Mouse (Mus musculus) lung, adult 18-20 months (tissue): ENCODE data around the gene Uck1.

Source experiments
- DNase-seq, 2 experiments: peaks; one replicate each; pipeline ENCODE4 v3.0.0; 2022; ENCODE audit warnings: mixed read lengths in 2 of 2

Gene Uck1

DNA sequence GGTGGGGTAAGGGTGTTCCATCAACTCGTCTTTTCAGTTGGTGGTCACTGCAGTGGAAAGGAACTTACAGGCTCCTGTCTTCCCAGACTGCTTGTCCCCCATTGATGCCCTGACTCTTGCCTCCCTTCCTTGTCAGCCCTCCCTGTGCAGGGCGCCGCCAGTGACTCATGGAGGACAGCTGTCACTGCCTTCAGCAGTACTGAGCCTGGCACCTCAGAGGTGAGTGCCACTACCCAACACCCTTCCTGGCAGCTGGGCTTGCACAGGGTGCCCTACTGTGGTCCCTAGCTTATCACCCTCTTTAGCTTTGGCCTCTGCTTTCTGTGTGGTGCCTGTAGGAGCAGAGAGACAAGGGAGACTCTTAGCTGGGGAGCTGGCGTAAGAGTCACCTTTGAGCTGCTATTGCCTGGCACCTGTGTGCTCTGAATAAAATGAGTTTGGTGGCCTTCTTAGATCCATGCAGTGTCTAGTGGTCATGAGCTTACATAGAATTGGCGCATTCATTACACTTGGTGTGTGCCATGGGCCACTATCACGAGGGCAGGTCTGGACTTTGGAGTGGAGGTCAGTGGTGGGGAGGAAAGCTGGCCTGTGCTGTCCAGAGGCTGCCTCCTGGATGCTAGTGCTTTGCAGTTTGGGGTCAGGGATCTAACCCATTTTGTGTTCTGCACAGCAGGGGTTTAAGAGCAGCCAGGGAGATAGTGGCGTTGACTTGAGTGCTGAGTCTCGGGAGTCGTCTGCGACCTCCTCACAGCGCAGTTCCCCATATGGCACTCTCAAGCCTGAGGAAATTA, 41.2 kb downstream of the Uck1 start:
- DNase-seq = no peak

DNA sequence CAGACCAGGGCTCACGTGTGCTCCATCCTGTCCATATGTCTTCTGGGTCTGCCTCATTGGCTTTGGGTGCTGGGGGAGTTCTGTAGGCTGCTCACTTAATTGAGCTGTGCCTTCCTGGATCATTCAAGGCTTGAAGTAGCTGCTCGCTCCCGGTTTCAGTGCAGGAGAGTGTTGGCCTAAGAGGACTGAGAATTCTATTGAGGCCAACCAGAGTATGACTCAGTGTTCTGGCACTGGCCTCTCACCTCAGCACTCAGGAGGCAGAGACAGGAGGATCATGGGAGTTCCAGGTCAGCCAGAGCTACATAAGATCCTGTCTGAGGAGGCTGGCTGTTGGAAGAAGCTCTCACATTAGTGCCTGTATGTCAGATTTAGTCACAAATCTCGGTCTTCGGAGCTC, 41.8 kb downstream of the Uck1 start:
- no peak for DNase-seq

DNA sequence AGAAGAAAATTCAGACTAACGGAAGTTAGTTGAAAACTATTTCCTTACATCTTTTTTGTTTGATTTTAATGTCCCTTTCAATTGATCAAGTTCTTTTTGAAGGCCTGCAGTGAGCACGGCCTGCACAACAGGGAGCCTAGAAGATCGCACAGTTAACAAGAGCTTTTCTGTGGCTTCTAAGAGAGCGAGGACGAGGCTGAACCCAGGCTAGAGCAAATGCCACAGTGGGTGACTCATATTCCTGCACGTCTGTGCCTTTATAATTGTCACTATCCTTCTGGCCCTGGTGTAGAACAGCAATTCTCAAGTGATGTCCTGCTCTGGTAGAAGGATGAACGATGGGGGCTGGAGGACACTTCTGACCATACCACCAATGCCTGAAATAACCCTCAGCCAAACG, 42.3 kb downstream of the Uck1 start:
- DNase-seq = no peak

DNA sequence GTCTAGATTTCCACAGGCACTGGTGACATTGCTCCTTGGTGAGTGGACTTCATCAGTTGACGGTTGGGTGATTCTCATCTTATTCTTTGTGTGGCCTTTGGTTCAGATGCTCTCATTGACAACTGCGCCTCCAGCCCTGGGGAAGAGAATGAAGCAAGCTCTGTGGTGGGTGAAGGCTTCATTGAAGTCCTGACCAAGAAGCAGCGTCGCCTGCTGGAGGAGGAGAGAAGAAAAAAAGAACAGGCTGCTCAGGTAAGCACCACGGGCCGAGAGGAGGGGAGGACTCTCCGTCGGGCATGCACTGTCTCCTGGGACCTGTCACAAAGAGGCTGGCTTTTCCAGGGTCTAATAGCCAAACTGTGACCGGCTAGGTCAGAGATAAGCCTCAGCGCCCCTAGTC, 43.5 kb downstream of the Uck1 start:
- no peak for DNase-seq

DNA sequence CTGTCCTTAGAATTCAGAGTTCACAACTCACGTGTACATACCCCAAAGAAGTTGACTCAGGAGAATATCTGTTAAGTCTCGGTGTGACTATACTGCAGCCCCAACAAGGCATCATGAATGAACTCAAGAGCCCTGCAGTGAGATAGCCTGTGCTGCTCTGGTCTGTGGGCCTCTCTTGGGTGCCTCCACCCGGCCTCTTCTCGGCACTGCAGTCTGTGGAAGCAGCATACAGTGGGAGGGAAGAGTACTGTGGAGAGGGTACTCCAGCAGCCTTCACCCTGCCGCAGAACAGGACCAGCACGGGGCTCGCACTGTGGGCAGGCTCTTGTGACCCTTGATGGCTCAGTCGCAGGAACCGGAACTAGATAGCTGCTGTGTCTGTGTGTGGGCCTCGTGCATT, 44.4 kb downstream of the Uck1 start:
- no peak for DNase-seq

DNA sequence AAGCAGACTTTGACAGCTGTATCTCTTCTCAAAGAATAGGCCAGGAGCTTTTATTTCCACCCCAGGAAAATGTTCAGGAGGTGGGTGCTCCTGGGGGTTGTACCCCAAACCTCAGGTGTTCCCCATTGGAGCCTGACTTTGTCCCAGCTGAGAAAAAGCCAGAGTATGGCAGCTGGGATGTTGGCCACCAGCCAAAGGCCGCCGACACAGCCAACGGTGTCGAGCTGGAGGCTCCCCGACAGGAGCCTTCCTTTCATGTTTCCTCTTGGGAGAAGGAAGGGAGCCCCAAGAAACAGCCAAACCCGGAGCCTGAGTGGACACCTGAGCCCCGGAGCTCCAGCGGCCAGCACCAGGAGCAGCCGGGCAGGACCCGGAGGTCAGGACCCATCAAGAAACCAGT, 47.0 kb downstream of the Uck1 start:
- peak in 1 of 2 experiments; percentile 23 for DNase-seq

DNA sequence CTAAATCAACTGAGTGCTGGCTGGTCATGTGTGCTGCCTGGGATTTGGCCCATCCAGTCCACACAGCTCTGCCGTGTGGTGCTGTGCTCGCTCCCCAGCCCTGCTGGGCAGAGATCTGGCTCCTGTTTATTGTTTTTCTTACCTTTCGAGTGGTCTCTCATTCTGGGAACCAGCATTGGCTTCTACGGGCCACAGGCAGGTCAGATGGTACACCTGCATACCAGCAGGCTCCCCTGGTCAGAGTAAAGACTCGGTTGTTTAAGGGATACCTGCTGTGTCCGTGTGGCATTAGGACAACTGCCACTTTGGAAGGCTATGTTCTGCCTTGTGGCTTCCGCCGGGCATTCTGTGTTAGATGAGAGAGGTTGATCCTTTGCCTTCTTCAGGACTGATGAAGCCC, 48.3 kb downstream of the Uck1 start:
- DNase-seq = no peak

DNA sequence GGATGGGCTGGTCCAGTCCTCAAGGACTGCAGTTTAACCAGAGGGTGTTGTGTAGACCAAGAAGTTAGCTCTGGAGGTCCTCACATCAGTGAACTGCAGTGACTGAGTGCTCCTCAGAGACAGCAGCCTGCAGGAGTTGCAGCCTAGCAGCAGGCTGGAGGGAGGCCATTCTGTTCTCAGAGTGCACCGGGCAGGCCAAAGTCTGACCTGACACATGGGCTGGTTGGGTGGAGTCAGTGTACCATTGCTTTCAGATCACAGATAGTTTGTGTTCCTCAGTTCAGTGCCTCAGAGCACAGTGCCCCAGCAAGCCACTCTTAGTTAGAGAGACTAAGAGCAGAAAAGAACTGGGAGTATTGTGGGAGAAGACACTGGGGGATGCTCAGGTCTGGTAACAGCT, 52.3 kb downstream of the Uck1 start:
- DNase-seq = no peak
